Mouse (Mus musculus): ENCODE results near the gene Ptprt. TPM values are rescaled to one million over a fixed set of nuclear protein-coding genes. Genes with fewer than 3 reads are reported as not detected.
A peak's percentile ranks its signal among the peaks of the same experiment; 100 is the strongest.

The Ptprt gene
- polyA plus RNA-seq, 1 experiment from 2014 or later, result 15.7 TPM

DNA sequence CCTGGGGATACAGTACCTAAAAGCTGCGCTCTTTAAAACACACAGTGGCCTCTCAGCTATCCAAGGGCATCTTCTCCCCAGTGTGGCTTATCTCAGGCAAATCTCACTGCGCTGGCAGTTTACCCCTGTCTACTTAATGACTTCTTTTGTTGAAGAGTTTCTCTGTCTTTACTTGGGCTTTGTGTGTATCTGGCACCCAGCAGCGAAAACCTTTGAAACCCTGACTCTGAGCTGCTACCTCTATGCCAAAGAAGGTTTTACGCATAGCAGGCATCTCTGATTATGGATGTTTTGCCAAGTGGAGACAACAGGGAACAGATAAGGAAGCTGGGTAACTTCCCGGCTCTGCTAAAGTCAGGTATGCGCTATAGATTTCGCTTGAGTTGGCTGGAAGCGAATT is 956.1 kb downstream of the Ptprt start:
- Histone ChIP-seq H3K9ac (replicated peaks; ENCODE audit: low read length) (no peak overlapping the region), H3K9me3 (ENCODE audit: control insufficient read depth, low read length) (no peaks in the 10 kb centered on the region), H3K4me2 (ENCODE audit: low read length) (no peak overlapping the region), H3K4me3 (replicated peaks; ENCODE audit: low read depth, low read length) (no peak overlapping the region), H3K27me3 (ENCODE audit: control insufficient read depth, insufficient read depth, low read length) (no peaks in the 10 kb centered on the region), H3K27ac (replicated peaks; ENCODE audit: low read depth, low read length) (no peak overlapping the region), H3K4me1 (ENCODE audit: control insufficient read depth, insufficient read depth, low read length) (peaks cover 7% of the 10 kb centered on the region; the same call in 1 of the 2 replicates), H3K36me3 (ENCODE audit: control insufficient read depth, insufficient read depth, low read length) (no peaks in the 10 kb centered on the region)
- ATAC-seq (ENCODE audit: low FRiP score, low TSS enrichment), result no peak
- WGBS, result 8% methylated on average over 8 of the region's 8 CpGs
- peak; percentile 19 for DNase-seq

DNA sequence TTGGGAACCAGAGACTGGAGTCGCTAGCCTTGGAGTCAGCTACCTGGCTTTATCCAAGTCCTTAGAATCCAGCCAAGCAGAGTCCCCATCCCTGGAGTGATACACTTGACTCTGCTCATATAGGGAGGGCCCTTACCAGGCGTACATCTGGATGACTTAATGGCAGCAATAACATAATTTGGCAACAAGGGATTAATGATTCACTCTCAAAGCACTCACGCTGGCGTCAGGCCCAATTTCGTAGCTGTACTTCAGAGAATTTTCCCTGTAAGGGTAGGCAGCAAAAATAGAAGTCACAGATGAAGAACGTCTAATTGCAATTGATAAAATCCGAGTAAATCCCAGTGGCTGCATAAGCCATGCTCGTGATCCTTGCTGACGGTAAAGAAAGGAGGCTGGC is 956.5 kb downstream of the Ptprt start:
- H3K9me3 ChIP-seq (ENCODE audit: control insufficient read depth, low read length), result no peaks in the 10 kb centered on the region
- no peaks in the 10 kb centered on the region for H3K27me3 ChIP-seq (ENCODE audit: control insufficient read depth, insufficient read depth, low read length)
- no peak for ATAC-seq (ENCODE audit: low FRiP score, low TSS enrichment)
- H3K36me3 ChIP-seq (ENCODE audit: control insufficient read depth, insufficient read depth, low read length), result no peaks in the 10 kb centered on the region
- peaks cover 7% of the 10 kb centered on the region; the same call in 1 of the 2 replicates for H3K4me1 ChIP-seq (ENCODE audit: control insufficient read depth, insufficient read depth, low read length)
- WGBS, result 22% methylated on average over 9 of the region's 9 CpGs
- H3K4me3 ChIP-seq (replicated peaks; ENCODE audit: low read depth, low read length), result no peak overlapping the region
- no peak overlapping the region for H3K4me2 ChIP-seq (ENCODE audit: low read length)
- peak; percentile 42 for DNase-seq
- H3K27ac ChIP-seq (replicated peaks; ENCODE audit: low read depth, low read length), result no peak overlapping the region
- no peak overlapping the region for H3K9ac ChIP-seq (replicated peaks; ENCODE audit: low read length)

DNA sequence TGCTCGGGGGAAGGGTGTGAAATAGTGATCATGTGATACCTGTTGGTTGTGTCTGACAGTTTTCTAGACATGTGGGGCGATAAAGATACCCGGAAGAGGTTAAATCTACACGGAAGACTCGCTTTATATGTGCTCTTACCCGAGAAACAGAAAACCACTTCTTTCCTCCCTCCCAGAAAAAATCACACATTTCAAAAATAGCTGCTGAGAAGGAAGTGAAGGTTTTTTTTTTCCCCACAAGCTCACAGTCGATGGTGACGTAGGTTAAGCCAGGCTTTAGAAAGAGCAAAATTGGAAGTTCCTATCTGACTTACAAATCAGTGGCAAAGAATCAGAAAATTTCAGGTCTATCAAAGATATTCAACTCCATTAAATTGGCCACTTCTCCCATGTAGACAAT is 965.1 kb downstream of the Ptprt start:
- Histone ChIP-seq H3K27ac (replicated peaks; ENCODE audit: low read depth, low read length) (no peak overlapping the region), H3K36me3 (ENCODE audit: control insufficient read depth, insufficient read depth, low read length) (no peaks in the 10 kb centered on the region), H3K4me3 (replicated peaks; ENCODE audit: low read depth, low read length) (no peak overlapping the region), H3K4me2 (ENCODE audit: low read length) (no peak overlapping the region), H3K4me1 (ENCODE audit: control insufficient read depth, insufficient read depth, low read length) (no peaks in the 10 kb centered on the region), H3K27me3 (ENCODE audit: control insufficient read depth, insufficient read depth, low read length) (no peaks in the 10 kb centered on the region), H3K9ac (replicated peaks; ENCODE audit: low read length) (no peak overlapping the region), H3K9me3 (ENCODE audit: control insufficient read depth, low read length) (no peaks in the 10 kb centered on the region)
- 89% methylated on average over 8 of the region's 8 CpGs for WGBS
- ATAC-seq (ENCODE audit: low FRiP score, low TSS enrichment) (no peak), DNase-seq (no peak)

DNA sequence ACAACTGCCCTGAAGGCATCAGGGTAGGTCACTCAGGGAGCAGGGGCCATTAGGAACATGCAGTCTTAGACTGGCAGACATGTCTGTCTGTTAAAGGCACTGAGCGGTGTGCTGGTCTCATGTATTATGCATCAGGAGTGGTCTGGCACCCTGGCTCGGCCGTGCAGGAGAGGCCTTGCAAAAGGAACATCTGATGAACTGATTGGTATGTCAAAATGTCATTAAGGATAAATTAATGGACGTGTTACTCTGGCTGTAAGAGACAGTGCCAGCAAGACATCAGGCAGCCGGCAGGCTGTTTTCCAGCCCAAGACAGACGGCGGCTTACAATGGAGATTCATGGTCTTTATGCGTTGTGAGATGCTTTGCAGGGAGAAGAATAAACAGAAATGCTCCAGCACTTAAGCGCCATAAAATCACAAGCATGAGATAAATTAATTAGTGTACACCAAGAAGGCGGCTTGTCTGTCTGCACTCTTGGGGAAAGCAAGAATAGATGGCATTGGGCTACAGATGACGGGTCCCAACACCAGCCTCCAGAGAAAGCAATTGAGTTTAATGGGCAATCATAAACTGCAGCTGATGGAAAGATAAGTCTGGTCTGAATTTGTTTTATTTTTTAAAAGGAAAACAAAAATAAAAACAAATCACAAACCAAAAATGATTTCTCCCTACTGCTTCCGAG is 992.5 kb downstream of the Ptprt start:
- no peak overlapping the region for H3K4me3 ChIP-seq (replicated peaks; ENCODE audit: low read depth, low read length)
- 0 out of 2 replicates have a peak overlapping the region, but pooled peaks have one; percentile 32 for H3K27ac ChIP-seq (replicated peaks; ENCODE audit: low read depth, low read length)
- no peaks in the 10 kb centered on the region for H3K36me3 ChIP-seq (ENCODE audit: control insufficient read depth, insufficient read depth, low read length)
- no peak overlapping the region for H3K9ac ChIP-seq (replicated peaks; ENCODE audit: low read length)
- 31% methylated on average over 12 of the region's 12 CpGs for WGBS
- no peaks in the 10 kb centered on the region for H3K27me3 ChIP-seq (ENCODE audit: control insufficient read depth, insufficient read depth, low read length)
- DNase-seq (peak; percentile 53), ATAC-seq (ENCODE audit: low FRiP score, low TSS enrichment) (peak; percentile 76; the same call in 1 of the 2 replicates)
- no peaks in the 10 kb centered on the region for H3K9me3 ChIP-seq (ENCODE audit: control insufficient read depth, low read length)
- no peak overlapping the region for H3K4me2 ChIP-seq (ENCODE audit: low read length)
- H3K4me1 ChIP-seq (ENCODE audit: control insufficient read depth, insufficient read depth, low read length), result no peaks in the 10 kb centered on the region

DNA sequence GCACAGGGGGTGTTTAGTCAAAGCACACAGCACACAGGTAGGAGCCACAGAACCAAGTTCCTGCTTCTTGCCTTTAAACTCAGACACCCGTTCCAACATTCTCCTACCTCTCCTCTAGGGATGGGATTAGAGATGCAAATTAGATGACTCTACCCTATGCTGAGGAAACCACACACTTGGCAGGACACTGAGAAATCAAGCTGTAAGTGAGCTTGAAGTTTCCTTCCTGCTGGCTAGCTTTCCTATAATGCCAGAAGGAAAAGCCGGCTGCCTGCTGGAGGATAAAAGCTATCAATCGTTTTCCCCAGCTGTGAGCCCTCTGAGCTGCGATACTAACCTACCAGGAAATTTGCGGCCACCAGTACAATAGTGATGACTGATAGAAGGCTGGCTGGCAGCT is 999.0 kb downstream of the Ptprt start:
- no peak overlapping the region for H3K4me3 ChIP-seq (replicated peaks; ENCODE audit: low read depth, low read length)
- 25% methylated on average over 5 of the region's 5 CpGs for WGBS
- H3K9me3 ChIP-seq (ENCODE audit: control insufficient read depth, low read length), result no peaks in the 10 kb centered on the region
- DNase-seq (peak; percentile 48), ATAC-seq (ENCODE audit: low FRiP score, low TSS enrichment) (no peak)
- H3K9ac ChIP-seq (replicated peaks; ENCODE audit: low read length), result no peak overlapping the region
- H3K27ac ChIP-seq (replicated peaks; ENCODE audit: low read depth, low read length), result no peak overlapping the region
- no peaks in the 10 kb centered on the region for H3K36me3 ChIP-seq (ENCODE audit: control insufficient read depth, insufficient read depth, low read length)
- H3K4me1 ChIP-seq (ENCODE audit: control insufficient read depth, insufficient read depth, low read length), result no peaks in the 10 kb centered on the region
- H3K4me2 ChIP-seq (ENCODE audit: low read length), result no peak overlapping the region
- no peaks in the 10 kb centered on the region for H3K27me3 ChIP-seq (ENCODE audit: control insufficient read depth, insufficient read depth, low read length)

DNA sequence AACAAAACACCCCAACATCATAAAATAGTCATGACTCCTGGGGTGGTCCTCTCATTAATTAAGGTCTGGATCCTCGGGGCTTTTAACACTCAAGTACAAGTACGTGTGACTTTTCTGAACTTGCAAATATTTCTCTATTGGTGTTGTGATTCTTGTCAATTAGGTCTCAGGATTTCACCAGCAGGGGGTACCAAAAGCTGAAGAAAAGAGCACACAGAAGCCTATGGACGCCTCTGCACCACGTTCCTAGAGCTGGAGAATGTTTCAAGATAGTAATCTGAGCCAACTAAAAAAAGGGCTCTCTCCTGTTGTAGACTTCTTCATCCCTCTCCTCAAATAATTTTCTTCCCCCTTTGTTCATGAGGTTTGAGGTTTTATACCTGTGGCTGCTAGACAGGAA is 1000.1 kb downstream of the Ptprt start:
- 32% methylated on average over 4 of the region's 4 CpGs for WGBS
- peak; percentile 82 for DNase-seq

DNA sequence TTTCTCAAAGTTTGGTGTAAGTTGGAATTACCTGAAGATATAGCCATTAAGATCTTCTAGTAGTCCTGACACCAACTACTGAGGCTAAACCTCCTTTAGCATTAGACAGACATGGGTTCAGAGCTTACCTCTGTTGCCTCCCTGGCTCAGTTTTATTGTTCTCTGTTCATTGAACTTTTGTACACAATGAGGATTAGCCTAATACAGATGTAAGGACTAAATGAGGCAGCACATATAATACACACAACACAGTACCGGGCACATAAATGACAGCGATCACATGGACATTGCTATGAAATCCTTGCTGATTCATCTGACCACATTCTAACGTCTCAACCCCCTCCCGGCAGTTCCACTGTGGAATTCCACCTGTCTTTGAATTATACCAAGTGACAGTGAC is 1003.9 kb downstream of the Ptprt start:
- H3K4me3 ChIP-seq (replicated peaks; ENCODE audit: low read depth, low read length), result no peak overlapping the region
- H3K27me3 ChIP-seq (ENCODE audit: control insufficient read depth, insufficient read depth, low read length), result no peaks in the 10 kb centered on the region
- 80% methylated on average over 4 of the region's 4 CpGs for WGBS
- no peak overlapping the region for H3K9ac ChIP-seq (replicated peaks; ENCODE audit: low read length)
- H3K27ac ChIP-seq (replicated peaks; ENCODE audit: low read depth, low read length), result no peak overlapping the region
- H3K36me3 ChIP-seq (ENCODE audit: control insufficient read depth, insufficient read depth, low read length), result no peaks in the 10 kb centered on the region
- no peak overlapping the region for H3K4me2 ChIP-seq (ENCODE audit: low read length)
- ATAC-seq (ENCODE audit: low FRiP score, low TSS enrichment) (no peak), DNase-seq (no peak)
- no peaks in the 10 kb centered on the region for H3K4me1 ChIP-seq (ENCODE audit: control insufficient read depth, insufficient read depth, low read length)
- no peaks in the 10 kb centered on the region for H3K9me3 ChIP-seq (ENCODE audit: control insufficient read depth, low read length)

More for the DNA sequence above, 1000.1 kb downstream of the Ptprt start:
- Histone ChIP-seq H3K27me3 (ENCODE audit: control insufficient read depth, insufficient read depth, low read length) (no peaks in the 10 kb centered on the region), H3K9ac (replicated peaks; ENCODE audit: low read length) (no peak overlapping the region), H3K4me1 (ENCODE audit: control insufficient read depth, insufficient read depth, low read length) (no peaks in the 10 kb centered on the region), H3K4me3 (replicated peaks; ENCODE audit: low read depth, low read length) (no peak overlapping the region), H3K4me2 (ENCODE audit: low read length) (no peak overlapping the region), H3K36me3 (ENCODE audit: control insufficient read depth, insufficient read depth, low read length) (no peaks in the 10 kb centered on the region), H3K9me3 (ENCODE audit: control insufficient read depth, low read length) (no peaks in the 10 kb centered on the region), H3K27ac (replicated peaks; ENCODE audit: low read depth, low read length) (no peak overlapping the region)
- ATAC-seq (ENCODE audit: low FRiP score, low TSS enrichment), result no peak

DNA sequence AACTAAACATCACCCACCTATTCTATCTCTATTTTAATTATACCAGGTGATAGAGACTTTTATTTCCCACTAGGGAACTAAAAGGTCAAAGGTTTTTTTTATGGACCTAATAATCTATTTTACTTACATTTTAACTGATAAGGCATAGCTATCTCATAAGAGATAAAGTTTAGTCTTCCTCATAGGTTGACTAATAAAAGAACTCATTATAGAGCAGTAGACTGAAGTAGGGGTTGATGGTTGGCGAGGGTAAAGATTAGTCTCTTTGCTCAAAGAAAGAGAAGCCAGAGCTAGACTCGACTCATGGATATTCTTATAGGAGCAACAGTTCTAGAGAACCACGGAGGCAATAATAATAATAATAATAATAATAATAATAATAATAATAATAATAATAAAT is 1004.3 kb downstream of the Ptprt start:
- Histone ChIP-seq H3K4me2 (ENCODE audit: low read length) (no peak overlapping the region), H3K36me3 (ENCODE audit: control insufficient read depth, insufficient read depth, low read length) (no peaks in the 10 kb centered on the region), H3K27ac (replicated peaks; ENCODE audit: low read depth, low read length) (no peak overlapping the region), H3K4me3 (replicated peaks; ENCODE audit: low read depth, low read length) (no peak overlapping the region), H3K4me1 (ENCODE audit: control insufficient read depth, insufficient read depth, low read length) (no peaks in the 10 kb centered on the region), H3K9me3 (ENCODE audit: control insufficient read depth, low read length) (no peaks in the 10 kb centered on the region), H3K27me3 (ENCODE audit: control insufficient read depth, insufficient read depth, low read length) (no peaks in the 10 kb centered on the region), H3K9ac (replicated peaks; ENCODE audit: low read length) (no peak overlapping the region)
- DNase-seq, result no peak
- no peak for ATAC-seq (ENCODE audit: low FRiP score, low TSS enrichment)
- 93% methylated on average over 3 of the region's 3 CpGs for WGBS

DNA sequence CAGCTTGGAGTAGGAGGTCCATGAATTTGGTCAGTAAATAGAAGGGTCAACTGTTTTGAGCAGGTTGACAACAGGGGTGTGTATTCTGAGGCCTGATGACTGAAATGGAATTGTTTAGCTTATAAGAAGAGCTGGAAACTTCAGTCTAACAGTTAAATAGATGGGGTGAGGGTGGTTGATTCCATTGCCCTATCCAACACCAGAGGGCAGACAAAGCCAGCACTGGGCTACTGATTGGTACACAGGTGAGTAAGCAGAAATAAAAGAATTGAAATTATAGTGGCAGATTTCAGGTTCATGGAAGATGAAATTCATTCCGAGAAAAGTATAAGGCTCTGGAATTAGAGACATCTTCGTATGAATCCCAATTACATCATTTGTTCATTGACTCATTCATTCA is 1020.1 kb downstream of the Ptprt start:
- H3K9me3 ChIP-seq (ENCODE audit: control insufficient read depth, low read length), result no peaks in the 10 kb centered on the region
- 0 out of 2 replicates have a peak, but pooled peaks cover 4% of the 10 kb centered on the region for H3K4me1 ChIP-seq (ENCODE audit: control insufficient read depth, insufficient read depth, low read length)
- DNase-seq (peak; percentile 31), ATAC-seq (ENCODE audit: low FRiP score, low TSS enrichment) (no peak)
- whole genome bisulfite sequencing, result 96% methylated on average over 2 of the region's 2 CpGs
- H3K36me3 ChIP-seq (ENCODE audit: control insufficient read depth, insufficient read depth, low read length), result no peaks in the 10 kb centered on the region
- H3K27me3 ChIP-seq (ENCODE audit: control insufficient read depth, insufficient read depth, low read length), result no peaks in the 10 kb centered on the region
- no peak overlapping the region for H3K9ac ChIP-seq (replicated peaks; ENCODE audit: low read length)
- no peak overlapping the region for H3K4me2 ChIP-seq (ENCODE audit: low read length)
- H3K4me3 ChIP-seq (replicated peaks; ENCODE audit: low read depth, low read length), result no peak overlapping the region
- no peak overlapping the region for H3K27ac ChIP-seq (replicated peaks; ENCODE audit: low read depth, low read length)
